Mouse (Mus musculus) embryonic facial prominence, embryonic 14.5 days (tissue): ENCODE results near the gene Il1r1. TPM values are rescaled to one million over a fixed set of nuclear protein-coding genes. Genes with fewer than 3 reads are reported as not detected.

ENCODE experiments used
- ATAC-seq: fragments of 200-750 bp; cut with Nextera tagmentation; 2 replicates; pipeline ENCODE4 v1.8.0; 2017; ENCODE audit warnings: low read depth, moderate number of reproducible peaks, moderate TSS enrichment
- DNase-seq: peaks from one replicate; pipeline ENCODE4 v3.0.0-alpha.2; 2015; ENCODE audit warnings: low spot score
- H3K27ac ChIP-seq: fragments of 300-500 bp; sonication (generic); replicated peaks from 2 replicates; pipeline ENCODE4 v1.5.1; 2014; ENCODE audit warnings: low read depth, mild to moderate bottlenecking, low read length, moderate library complexity
- H3K27me3 ChIP-seq: fragments of 300-500 bp; sonication (generic); replicated peaks from 2 replicates; pipeline ENCODE4 v1.6.1; 2014; ENCODE audit warnings: low read length; ENCODE audit not compliant: control insufficient read depth, insufficient read depth
- H3K36me3 ChIP-seq: fragments of 300-500 bp; sonication (generic); 2 replicates; pipeline ENCODE4 v1.6.1; 2014; ENCODE audit warnings: low read length, mixed read lengths; ENCODE audit not compliant: control insufficient read depth, insufficient read depth
- H3K4me1 ChIP-seq: fragments of 300-500 bp; sonication (generic); 2 replicates; pipeline ENCODE4 v1.6.1; 2014; ENCODE audit warnings: antibody characterized with exemption, low read length; ENCODE audit not compliant: control insufficient read depth, insufficient read depth
- H3K4me2 ChIP-seq: fragments of 300-500 bp; sonication (generic); 2 replicates; pipeline ENCODE4 v1.6.1; 2014; ENCODE audit warnings: low read depth, mild to moderate bottlenecking, low read length, moderate library complexity, mixed read lengths
- H3K4me3 ChIP-seq: fragments of 300-500 bp; sonication (generic); 2 replicates; pipeline ENCODE4 v1.5.1; 2014; ENCODE audit warnings: low read depth, mild to moderate bottlenecking, low read length
- H3K9ac ChIP-seq: fragments of 300-500 bp; sonication (generic); 2 replicates; pipeline ENCODE4 v1.6.1; 2014; ENCODE audit warnings: low read depth, mild to moderate bottlenecking, low read length, moderate library complexity, mixed read lengths
- H3K9me3 ChIP-seq: fragments of 300-500 bp; sonication (generic); 2 replicates; pipeline ENCODE4 v1.6.1; 2016; ENCODE audit warnings: low read length; ENCODE audit not compliant: control insufficient read depth
- WGBS: fragments of 180-500 bp; shearing (Covaris S2); extraction: QIAGEN DNeasy Blood & Tissue Kit; methylation state at CpG from one replicate; pipeline ENCODE4 v1.1.7; 2014; 5-methylcytosine and 5-hydroxymethylcytosine counted together
- polyA plus RNA-seq: library from polyadenylated mRNA; unstranded; fragments of >200 nt; fragmentation: Nextera tagmentation; extraction: Ambion mirVana; gene quantifications from 2 replicates; pipeline ENCODE4 v1.2.1, GENCODE M21; 2014

Gene Il1r1
- polyA plus RNA-seq, 1 experiment from 2014 or later, result 9.6 TPM

GRCm38 (mm10) chr1:40322543-40322942 lies 97.7 kb downstream of the Il1r1 start:
- 93% methylated on average over 3 of the region's 3 CpGs for WGBS

DNA sequence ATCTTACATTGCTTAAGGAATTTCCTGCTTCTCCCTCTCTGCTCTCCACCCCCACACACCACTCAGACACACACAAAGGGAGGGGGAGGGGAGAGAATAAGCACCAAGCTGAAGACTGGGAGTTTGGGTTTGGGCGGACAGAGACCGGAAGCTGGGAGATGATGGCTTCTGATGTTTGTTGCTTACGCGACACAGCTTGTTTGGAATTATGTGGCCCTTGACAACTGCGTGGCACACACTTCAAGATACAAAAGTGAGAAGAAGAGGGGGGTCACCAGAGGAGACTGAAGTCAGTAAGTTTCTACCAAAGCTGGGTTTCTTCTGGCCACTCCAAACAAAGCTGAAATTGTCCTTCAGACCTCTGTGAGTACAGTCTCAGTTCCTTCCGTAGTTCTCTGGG lies 99.6 kb downstream of the Il1r1 start, which contains the start of gene Il1rl2:
Gene Il1rl2 (plus strand): TSS at position 154 of the 400 bp plus-strand sequence.
- peak within 1 kb of the TSS; percentile 43 for H3K4me3 ChIP-seq
- peak; percentile 80 for DNase-seq
- H3K36me3 ChIP-seq, result no peaks in the 10 kb centered on the region
- peak; percentile 67; the same call in 1 of the 2 replicates for ATAC-seq
- H3K4me2 ChIP-seq, result peak within 1 kb of the TSS; percentile 80
- H3K9me3 ChIP-seq, result no peaks in the 10 kb centered on the region
- H3K27ac ChIP-seq, result peak within 1 kb of the TSS; percentile 41; the same call in 1 of the 2 replicates
- H3K27me3 ChIP-seq, result peaks cover 10% of the 10 kb centered on the region; the same call in 1 of the 2 replicates
- WGBS, result 15% methylated on average over 6 of the region's 6 CpGs
- peak within 1 kb of the TSS; percentile 61 for H3K9ac ChIP-seq
- H3K4me1 ChIP-seq, result peaks cover 3% of the 10 kb centered on the region; the same call in 1 of the 2 replicates

More at GRCm38 (mm10) chr1:40322543-40322942, 97.7 kb downstream of the Il1r1 start:
- H3K9ac ChIP-seq, result no peak overlapping the region
- ATAC-seq (no peak), DNase-seq (no peak)
- H3K4me1 ChIP-seq, result peaks cover 3% of the 10 kb centered on the region; the same call in 1 of the 2 replicates
- no peak overlapping the region for H3K4me2 ChIP-seq
- no peak overlapping the region for H3K4me3 ChIP-seq
- no peak overlapping the region for H3K27ac ChIP-seq
- H3K36me3 ChIP-seq, result no peaks in the 10 kb centered on the region
- peaks cover 10% of the 10 kb centered on the region; the same call in 1 of the 2 replicates for H3K27me3 ChIP-seq
- H3K9me3 ChIP-seq, result no peaks in the 10 kb centered on the region

GRCm38 (mm10) chr1:40324955-40325702 lies 100.2 kb downstream of the Il1r1 start:
- H3K9ac ChIP-seq, result peak overlapping the region; percentile 61
- H3K4me2 ChIP-seq, result peak overlapping the region; percentile 80
- no peak; the same call in 1 of the 2 replicates for ATAC-seq
- peaks cover 10% of the 10 kb centered on the region; the same call in 1 of the 2 replicates for H3K27me3 ChIP-seq
- H3K4me1 ChIP-seq, result peaks cover 3% of the 10 kb centered on the region; the same call in 1 of the 2 replicates
- WGBS, result 4% methylated on average over 22 of the region's 22 CpGs
- H3K36me3 ChIP-seq, result no peaks in the 10 kb centered on the region
- peak; percentile 58 for DNase-seq
- H3K4me3 ChIP-seq, result peak overlapping the region; percentile 43
- no peak overlapping the region; the same call in 1 of the 2 replicates for H3K27ac ChIP-seq
- no peaks in the 10 kb centered on the region for H3K9me3 ChIP-seq

DNA sequence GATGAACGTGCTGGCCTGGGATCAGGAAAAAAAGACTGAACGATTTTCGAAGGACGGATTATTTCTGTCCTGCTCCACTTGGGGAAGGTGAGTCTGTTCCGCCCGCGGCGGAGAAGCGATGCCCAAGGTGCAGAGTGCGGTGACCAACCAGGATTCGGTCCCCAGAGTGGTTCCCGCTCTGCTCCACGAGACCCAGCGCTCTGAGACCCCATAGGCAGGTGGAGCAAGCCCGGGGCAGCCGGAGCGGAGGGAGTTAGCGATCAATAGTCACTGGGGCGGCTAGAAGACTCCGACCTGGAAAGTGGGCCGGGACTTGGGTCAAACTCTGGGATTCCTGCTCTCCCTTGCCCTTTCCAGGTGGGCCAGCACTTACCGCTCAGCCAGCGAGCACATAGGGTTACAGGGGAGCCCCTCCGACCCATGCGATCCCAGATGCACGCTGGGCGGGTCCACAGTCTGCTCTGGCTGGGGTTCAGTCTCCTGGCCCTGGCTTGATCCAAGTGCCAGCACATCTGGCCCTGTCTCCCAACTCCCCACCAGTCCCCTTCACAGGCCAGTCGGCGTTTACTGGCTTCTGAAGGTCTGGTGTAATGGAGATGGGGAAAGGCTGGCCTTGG lies 100.9 kb downstream of the Il1r1 start:
- Histone ChIP-seq H3K27me3 (peaks cover 10% of the 10 kb centered on the region; the same call in 1 of the 2 replicates), H3K27ac (no peak overlapping the region), H3K4me1 (peaks cover 3% of the 10 kb centered on the region; the same call in 1 of the 2 replicates), H3K9me3 (no peaks in the 10 kb centered on the region), H3K9ac (peak overlapping the region; percentile 61), H3K36me3 (no peaks in the 10 kb centered on the region), H3K4me2 (peak overlapping the region; percentile 80), H3K4me3 (peak overlapping the region; percentile 43)
- 2% methylated on average over 25 of the region's 29 CpGs for WGBS
- DNase-seq (no peak), ATAC-seq (peak; percentile 33; the same call in 1 of the 2 replicates)

- Histone ChIP-seq H3K27ac (no peak overlapping the region), H3K36me3 (no peaks in the 10 kb centered on the region), H3K27me3 (peaks cover 10% of the 10 kb centered on the region; the same call in 1 of the 2 replicates), H3K4me1 (peaks cover 3% of the 10 kb centered on the region; the same call in 1 of the 2 replicates), H3K9me3 (no peaks in the 10 kb centered on the region), H3K4me3 (no peak overlapping the region), H3K9ac (no peak overlapping the region), H3K4me2 (no peak overlapping the region)
- no peak for ATAC-seq
- DNase-seq, result no peak
- 83% methylated on average over 3 of the region's 3 CpGs for WGBS
Measured at GRCm38 (mm10) chr1:40327604-40328003, 102.7 kb downstream of the Il1r1 start.

- DNase-seq (no peak), ATAC-seq (no peak)
- Histone ChIP-seq H3K36me3 (no peaks in the 10 kb centered on the region), H3K27ac (no peak overlapping the region), H3K9ac (no peak overlapping the region), H3K4me3 (no peak overlapping the region), H3K9me3 (no peaks in the 10 kb centered on the region), H3K27me3 (peaks cover 10% of the 10 kb centered on the region; the same call in 1 of the 2 replicates), H3K4me2 (no peak overlapping the region), H3K4me1 (no peaks in the 10 kb centered on the region; the same call in 1 of the 2 replicates)
- WGBS, result 77% methylated on average over 1 of the region's 1 CpGs
Measured at GRCm38 (mm10) chr1:40329526-40329925, 104.6 kb downstream of the Il1r1 start.

GRCm38 (mm10) chr1:40330181-40330580 lies 105.3 kb downstream of the Il1r1 start:
- no peaks in the 10 kb centered on the region for H3K9me3 ChIP-seq
- peaks cover 10% of the 10 kb centered on the region; the same call in 1 of the 2 replicates for H3K27me3 ChIP-seq
- H3K4me1 ChIP-seq, result no peaks in the 10 kb centered on the region; the same call in 1 of the 2 replicates
- no peak overlapping the region for H3K9ac ChIP-seq
- 86% methylated on average over 8 of the region's 8 CpGs for WGBS
- no peak overlapping the region for H3K4me2 ChIP-seq
- H3K4me3 ChIP-seq, result no peak overlapping the region
- H3K36me3 ChIP-seq, result no peaks in the 10 kb centered on the region
- ATAC-seq (no peak), DNase-seq (no peak)
- H3K27ac ChIP-seq, result no peak overlapping the region

- no peaks in the 10 kb centered on the region for H3K27me3 ChIP-seq
- H3K4me1 ChIP-seq, result no peaks in the 10 kb centered on the region
- H3K9ac ChIP-seq, result no peak overlapping the region
- 86% methylated on average over 1 of the region's 1 CpGs for WGBS
- no peak for ATAC-seq
- no peaks in the 10 kb centered on the region for H3K36me3 ChIP-seq
- H3K9me3 ChIP-seq, result no peaks in the 10 kb centered on the region
- no peak for DNase-seq
- H3K27ac ChIP-seq, result no peak overlapping the region
- no peak overlapping the region for H3K4me2 ChIP-seq
- H3K4me3 ChIP-seq, result no peak overlapping the region
Measured at GRCm38 (mm10) chr1:40339346-40339745, 114.5 kb downstream of the Il1r1 start.
